Mouse (Mus musculus) lung, postnatal 25 days (tissue): ENCODE results near the gene Dtx4.
A peak's percentile ranks its signal among the peaks of the same experiment; 100 is the strongest.

ENCODE experiments used
- DNase-seq: peaks from one replicate; pipeline ENCODE4 v3.0.0; 2022; ENCODE audit warnings: low spot score

Gene Dtx4

GRCm38 (mm10) chr19:12493453-12494186 lies 7.6 kb downstream of the Dtx4 start:
- no peak for DNase-seq

GRCm38 (mm10) chr19:12491636-12492035 lies 9.6 kb downstream of the Dtx4 start:
- no peak for DNase-seq

DNA sequence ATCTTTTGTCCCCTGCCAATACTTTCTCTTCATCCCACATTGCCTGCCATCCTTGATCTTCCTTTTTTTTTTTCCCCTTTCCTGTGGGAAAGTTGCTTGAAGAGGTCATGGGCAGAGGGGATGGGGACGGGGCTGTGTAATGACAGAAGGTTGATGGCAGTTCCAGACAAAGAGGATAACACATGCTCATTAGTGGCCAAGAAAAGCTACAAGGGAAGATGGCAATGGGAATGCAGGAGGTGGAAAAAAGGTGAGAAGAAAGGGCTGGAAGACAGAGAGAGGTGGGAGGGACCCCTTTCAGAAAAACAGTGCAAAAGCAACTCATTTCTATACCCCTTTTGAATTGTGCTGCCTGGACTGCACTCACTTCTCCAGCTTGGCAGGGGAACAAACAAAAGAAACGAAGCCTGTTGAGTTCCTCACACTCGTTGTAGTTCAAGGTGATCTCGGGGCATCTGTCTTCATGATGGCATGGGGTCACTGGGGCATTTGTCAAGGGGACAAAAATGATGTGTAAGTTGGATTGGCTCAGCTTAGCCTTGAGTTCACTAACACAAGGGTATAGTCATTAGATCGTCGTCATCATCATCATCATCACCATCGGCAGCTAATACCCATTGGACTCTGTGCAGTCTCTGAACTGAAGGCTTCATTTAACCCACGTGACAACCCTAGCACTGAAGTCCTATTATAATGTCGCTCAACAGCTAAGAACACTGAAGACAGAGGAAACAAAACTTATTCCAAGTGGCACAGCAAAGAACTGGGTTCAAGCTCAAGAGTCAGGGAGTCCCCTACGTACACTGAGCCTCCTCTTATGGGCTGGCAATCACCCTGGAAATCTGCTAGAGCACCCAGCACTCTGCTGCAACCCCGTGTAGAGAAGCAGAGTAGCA lies 11.3 kb downstream of the Dtx4 start:
- DNase-seq, result no peak

DNA sequence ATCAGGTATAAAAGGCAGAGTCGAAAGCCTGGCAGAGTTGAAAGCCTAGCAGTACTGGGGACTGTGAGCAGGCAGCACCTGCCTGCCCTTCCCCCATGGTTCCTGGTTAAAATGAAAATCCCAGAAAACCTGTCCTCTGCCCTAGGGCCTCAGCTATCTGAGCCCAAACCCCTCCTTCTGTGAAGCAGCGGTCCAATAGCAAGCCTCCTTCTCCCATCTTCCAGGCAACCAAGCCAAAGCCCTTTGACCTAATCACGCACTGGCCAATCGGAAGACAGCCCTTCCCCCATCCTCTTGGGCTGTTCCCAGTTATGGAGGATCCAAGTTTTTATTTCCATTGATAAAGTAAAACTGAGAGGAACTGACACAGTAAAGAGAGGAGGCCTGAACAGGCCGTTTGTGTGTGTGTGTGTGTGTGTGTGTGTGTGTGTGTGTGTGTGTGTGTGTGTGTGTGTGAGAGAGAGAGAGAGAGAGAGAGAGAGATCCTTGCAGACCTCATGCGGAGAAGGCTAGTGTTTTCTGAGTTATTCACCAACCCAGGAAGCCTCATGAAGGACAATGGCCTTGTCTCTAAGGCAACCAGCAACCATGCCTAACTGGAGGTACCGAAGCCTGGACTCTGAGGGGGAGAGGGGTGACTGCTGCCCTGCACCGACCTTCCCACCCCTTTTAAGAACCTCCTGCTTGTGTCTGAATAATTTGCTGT lies 12.1 kb downstream of the Dtx4 start:
- no peak for DNase-seq

DNA sequence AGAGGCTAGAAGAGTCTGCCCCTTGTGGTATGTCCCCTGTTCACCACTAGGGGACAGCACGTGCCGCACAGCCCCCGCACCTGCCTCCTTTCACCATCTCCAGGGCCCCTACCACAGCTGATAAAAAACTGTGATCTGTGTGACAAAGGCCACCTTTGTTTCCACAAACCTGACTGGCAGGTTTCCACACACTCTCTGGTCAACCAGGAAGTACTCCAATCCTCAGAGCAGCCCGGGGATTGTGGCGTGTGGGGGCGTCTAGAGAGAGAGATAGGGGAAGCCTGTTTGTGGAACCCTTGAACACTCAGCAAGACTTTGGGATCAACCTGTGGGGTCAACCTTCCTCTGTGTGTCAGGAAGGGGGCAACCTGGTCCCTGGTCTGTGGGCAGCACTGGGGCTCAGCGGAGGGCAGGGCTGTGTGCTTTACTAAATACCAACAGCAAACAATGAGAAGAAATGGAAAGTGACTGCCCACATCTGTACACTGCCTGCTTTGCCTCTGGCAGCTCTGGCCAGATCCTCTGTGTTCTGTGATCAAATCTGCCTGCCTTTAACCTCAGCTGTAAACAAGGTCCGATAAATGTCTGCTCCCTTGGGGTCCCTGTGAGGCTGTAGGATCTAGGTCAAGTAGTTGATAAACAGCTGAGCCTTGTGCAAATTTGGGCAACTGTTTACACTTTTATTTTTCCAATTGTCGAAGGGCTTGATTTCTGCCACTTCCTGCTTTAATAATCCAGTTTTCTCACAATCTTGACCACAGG lies 12.9 kb downstream of the Dtx4 start:
- no peak for DNase-seq

DNA sequence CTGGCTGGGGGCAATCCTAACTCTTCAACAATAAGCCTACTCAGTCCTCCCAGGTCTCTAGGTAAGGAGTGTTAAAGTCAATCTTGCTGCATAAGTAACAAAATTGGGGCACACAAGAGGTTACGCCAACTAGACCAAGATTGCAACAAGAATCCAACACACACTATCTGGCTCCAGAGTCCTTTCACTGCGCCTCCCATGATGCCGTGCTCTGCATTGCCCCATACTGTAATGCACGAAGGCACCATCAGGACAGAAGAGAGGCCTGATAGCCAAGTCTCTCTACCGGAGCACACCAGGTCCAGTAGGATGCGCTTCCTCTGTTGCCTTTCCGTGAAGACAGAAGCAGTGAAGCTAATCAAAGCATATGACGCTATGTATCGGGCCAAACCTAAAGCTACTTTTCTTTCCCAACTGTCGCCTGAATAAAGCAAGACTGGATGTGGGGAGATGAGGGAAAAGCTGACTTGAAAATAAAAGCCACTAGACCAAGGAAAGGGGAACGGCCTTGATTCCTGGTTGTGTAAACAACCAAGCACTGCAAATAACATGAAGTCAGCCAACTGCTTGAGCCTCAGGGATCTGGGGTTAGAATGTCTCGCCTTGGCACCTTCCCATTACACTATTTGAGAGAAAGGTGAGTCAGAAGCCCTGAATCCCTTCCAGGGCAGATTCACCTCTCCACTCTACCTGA lies 13.6 kb downstream of the Dtx4 start:
- DNase-seq, result no peak

- DNase-seq, result peak; percentile 81
Observed at GRCm38 (mm10) chr19:12486875-12487274, 14.4 kb downstream of the Dtx4 start.

DNA sequence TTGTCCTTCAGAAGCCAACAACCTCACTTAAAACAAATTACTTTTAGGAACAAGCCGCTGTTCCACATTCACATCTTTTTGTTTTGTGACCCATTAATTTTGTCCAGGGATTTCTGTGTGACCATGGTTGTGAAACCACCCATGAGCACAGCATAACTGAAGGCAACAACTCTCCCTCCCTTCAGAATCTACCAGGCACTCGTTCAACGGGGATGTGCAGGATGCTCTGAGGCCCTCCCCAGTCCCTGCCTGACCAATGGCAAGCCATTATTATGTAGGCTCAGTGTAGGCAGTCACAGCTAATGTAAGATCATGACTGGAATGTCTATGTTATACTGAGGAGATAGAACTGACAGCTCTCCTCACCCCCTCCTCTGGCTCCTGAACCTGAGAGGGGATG lies 15.6 kb downstream of the Dtx4 start:
- no peak for DNase-seq

DNA sequence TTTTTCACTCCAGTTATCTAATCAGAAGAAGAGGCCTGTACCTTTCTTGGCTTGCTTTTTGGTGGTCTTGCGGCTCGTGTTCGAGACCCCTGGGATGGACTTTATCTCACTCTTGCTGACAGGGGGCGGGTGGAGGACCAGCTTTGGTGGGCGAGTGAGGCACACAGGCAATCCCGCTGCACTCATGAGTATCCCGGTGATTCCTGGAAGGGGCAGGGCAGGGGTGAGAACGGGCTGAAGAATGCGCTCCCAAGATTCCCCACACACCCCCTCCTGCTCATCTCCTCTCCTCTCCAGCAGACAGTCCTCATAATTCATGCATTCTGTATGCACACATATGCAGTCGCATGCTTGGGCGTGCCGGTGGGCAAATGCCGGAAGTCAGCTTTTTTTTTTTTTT lies 16.0 kb downstream of the Dtx4 start:
- no peak for DNase-seq

DNA sequence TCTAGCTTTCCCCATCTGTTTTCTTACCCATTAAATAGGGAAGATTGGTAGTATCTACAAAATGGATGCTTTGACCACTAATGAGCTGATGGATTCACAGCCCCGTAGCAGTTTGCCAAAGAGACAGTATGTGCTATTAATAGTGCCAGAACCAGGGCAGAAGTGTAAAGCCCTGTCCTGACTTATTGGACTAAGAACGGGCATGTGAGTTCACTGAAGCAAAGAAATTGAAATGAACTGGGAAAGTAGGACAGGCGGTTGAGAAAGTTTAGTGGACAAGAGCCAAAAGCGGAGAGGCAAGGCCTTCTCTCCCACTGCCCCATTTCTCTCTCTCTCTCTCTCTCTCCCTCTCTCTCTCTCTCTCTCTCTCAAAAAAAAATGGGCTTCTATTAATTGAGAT lies 17.0 kb downstream of the Dtx4 start:
- no peak for DNase-seq

GRCm38 (mm10) chr19:12483782-12484181 lies 17.5 kb downstream of the Dtx4 start:
- DNase-seq, result no peak

DNA sequence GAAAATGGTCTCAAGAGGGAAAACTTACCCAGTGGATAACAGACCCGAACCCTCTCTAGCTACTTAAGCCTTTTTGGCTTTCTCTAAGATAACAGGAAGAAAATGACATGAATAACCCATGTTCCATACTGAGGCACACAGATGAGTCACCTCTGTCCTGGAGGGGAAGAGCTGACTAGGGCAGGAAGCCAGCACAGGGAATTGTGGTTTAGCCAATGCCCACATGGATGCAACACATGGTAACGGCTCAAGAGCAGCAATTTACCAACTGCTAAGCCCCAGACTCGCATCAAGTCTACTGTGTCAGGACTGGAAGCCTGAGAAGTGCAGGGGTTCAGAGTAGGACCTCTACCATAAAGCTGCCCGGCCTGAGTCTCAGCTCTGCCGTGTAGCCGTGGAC lies 22.9 kb downstream of the Dtx4 start:
- DNase-seq, result no peak

GRCm38 (mm10) chr19:12476721-12477270 lies 24.5 kb downstream of the Dtx4 start:
- DNase-seq, result no peak

GRCm38 (mm10) chr19:12475380-12476250 lies 25.6 kb downstream of the Dtx4 start:
- peak; percentile 90 for DNase-seq

GRCm38 (mm10) chr19:12473951-12474350 lies 27.3 kb downstream of the Dtx4 start:
- DNase-seq, result no peak

DNA sequence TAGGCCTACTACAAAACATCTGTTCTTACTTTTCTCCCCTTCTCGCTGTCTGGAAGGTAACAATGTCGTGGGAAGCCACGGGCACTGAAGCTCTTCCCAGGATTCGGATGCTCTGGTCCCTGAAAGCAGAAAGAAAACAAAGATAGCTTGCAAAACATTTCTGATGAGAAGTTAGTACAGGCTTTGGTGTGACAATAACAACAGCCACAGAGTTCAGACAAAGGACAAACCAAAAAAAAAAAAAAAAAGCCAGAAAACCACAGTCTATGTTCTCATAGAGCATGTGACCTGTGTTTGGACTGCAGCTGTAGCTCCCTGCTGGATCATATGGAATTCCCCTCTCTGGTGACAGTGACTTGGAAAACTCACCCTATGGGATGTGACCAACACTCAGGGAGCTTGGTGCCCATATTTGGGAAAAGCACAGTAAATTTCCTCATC lies 28.0 kb downstream of the Dtx4 start:
- no peak for DNase-seq

DNA sequence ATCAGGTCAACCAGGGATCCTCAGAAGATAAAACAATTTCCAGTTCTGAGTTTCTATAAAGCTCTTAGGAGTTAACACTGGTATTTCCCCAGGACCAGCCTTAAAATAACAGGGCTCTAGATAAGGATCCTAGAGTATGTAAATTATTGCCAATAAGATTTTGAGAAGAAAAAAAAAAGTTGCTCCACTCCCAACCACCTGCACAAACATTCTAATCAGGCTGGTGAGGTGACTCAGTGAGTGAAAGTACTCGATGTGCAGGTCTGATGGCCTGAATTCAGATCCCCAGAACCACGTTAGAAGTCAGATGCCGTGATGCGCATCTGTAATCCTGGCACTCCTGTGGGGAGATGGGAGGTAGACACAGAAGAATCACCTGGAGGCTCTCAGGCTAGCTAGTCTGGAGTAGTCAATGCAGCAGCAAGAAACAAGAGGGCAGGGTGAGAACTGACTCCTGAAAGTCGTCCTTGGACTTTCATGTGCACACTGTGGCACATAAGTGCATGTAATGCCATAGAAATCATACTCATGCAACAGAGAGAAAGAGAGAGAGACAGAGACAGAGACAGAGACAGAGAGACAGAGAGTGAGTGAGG lies 28.8 kb downstream of the Dtx4 start:
- DNase-seq, result no peak

GRCm38 (mm10) chr19:12471866-12472265 lies 29.4 kb downstream of the Dtx4 start:
- DNase-seq, result peak; percentile 53

- peak; percentile 61 for DNase-seq
Observed at GRCm38 (mm10) chr19:12467436-12467835, 33.8 kb downstream of the Dtx4 start.

DNA sequence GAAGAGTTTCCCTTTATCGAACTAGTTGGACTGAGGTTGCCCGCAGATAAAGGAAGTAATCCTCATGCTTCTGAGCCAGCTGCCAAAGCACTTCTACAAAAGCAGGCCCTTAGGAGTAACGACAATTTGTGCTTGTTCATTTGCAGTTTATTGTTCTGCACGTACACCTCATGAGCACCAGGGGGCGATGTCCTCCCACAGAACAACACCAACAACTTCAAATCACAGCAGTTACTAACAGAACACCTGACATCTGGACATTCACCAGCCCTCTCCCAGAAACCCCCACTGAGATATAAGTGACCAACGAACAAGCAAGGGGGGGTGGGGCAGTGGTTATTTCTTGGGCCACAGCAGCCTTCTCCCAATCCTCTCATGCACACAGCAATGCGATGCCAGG lies 35.0 kb downstream of the Dtx4 start:
- DNase-seq, result peak; percentile 78
